Mouse (Mus musculus): ENCODE data around the gene Bahcc1.

GRCm38 (mm10) chr11:120314721-120315415 lies 82.1 kb downstream of the Bahcc1 start:
- no peak for TF ChIP-seq CTCF (IDR thresholded peaks at IDR 0.05; ENCODE audit: insufficient read depth, low read length)
- no peak for TF ChIP-seq POLR2A (IDR thresholded peaks at IDR 0.05; ENCODE audit: borderline replicate concordance, extremely low read depth, low read depth, low read length)
